Mouse (Mus musculus) limb, embryonic 15.5 days (tissue): ENCODE results near the gene Atp9a. TPM values are rescaled to one million over a fixed set of nuclear protein-coding genes. Genes with fewer than 3 reads are reported as not detected.

Experiments used
- ATAC-seq: fragments of 200-750 bp; cut with Nextera tagmentation; 2 replicates; pipeline ENCODE4 v1.8.0; 2017; ENCODE audit warnings: low read depth, moderate TSS enrichment; ENCODE audit not compliant: insufficient number of reproducible peaks, low FRiP score, low TSS enrichment
- H3K27ac ChIP-seq: fragments of 300-500 bp; sonication (generic); 2 replicates; pipeline ENCODE4 v1.5.1; 2015; ENCODE audit warnings: moderate library complexity, mild to moderate bottlenecking, inconsistent platforms
- H3K27me3 ChIP-seq: fragments of 300-500 bp; sonication (generic); 2 replicates; pipeline ENCODE4 v1.6.1; 2015; ENCODE audit warnings: inconsistent platforms
- H3K36me3 ChIP-seq: fragments of 300-500 bp; sonication (generic); 2 replicates; pipeline ENCODE4 v1.6.1; 2015; ENCODE audit warnings: inconsistent platforms
- H3K4me1 ChIP-seq: fragments of 300-500 bp; sonication (generic); 2 replicates; pipeline ENCODE4 v1.6.1; 2015; ENCODE audit warnings: inconsistent platforms
- H3K4me2 ChIP-seq: fragments of 300-500 bp; sonication (generic); 2 replicates; pipeline ENCODE4 v1.6.1; 2015; ENCODE audit warnings: mild to moderate bottlenecking, inconsistent platforms
- H3K4me3 ChIP-seq: fragments of 300-500 bp; sonication (generic); 2 replicates; pipeline ENCODE4 v1.5.1; 2015; ENCODE audit warnings: mild to moderate bottlenecking, inconsistent platforms
- H3K9ac ChIP-seq: fragments of 300-500 bp; sonication (generic); 2 replicates; pipeline ENCODE4 v1.6.1; 2015; ENCODE audit warnings: inconsistent platforms
- H3K9me3 ChIP-seq: fragments of 300-500 bp; sonication (generic); 2 replicates; pipeline ENCODE4 v1.6.1; 2016; ENCODE audit warnings: inconsistent platforms
- WGBS: fragments of 180-500 bp; shearing (Covaris S2); methylation state at CpG from one replicate; pipeline ENCODE4 v1.1.7; 2015; 5-methylcytosine and 5-hydroxymethylcytosine counted together
- polyA plus RNA-seq: library from polyadenylated mRNA; unstranded; fragments of >200 nt; fragmentation: Nextera tagmentation; extraction: Ambion mirVana; gene quantifications from 2 replicates; pipeline ENCODE4 v1.2.1, GENCODE M21; 2015

The Atp9a gene
- polyA plus RNA-seq, 1 experiment from 2014 or later, result 24.6 TPM

DNA sequence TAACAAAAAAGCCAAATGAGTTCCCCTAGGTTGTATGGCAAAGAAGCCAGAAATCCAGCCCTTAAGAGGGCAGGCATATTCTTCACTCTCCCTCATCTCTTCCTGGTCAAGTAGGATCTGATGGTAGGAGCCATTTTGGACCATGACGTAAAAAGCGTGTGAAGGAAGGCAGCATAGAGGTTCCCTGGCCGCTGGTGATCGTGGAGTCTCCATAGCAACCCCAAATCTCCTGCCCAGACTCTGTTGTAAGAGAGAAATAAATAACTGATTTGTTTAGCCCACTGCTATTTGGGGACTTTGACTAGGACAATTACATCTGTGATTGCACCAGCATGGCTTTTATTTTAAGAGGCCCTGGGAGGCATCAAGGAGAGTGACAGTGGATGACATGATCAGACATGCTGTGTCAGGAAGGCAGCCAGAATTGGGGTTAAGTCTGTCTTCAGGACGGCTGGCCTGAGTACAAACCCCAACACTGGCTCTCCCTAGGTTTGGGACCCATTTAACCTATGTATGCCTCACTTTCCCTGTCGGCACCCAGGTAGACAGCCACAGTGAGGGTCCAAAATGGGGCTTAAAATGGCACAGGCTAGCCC, 132.5 kb downstream of the Atp9a start:
- H3K9ac ChIP-seq, result no peak overlapping the region
- H3K4me3 ChIP-seq, result no peak overlapping the region
- no peaks in the 10 kb centered on the region for H3K36me3 ChIP-seq
- no peaks in the 10 kb centered on the region for H3K27me3 ChIP-seq
- no peak overlapping the region for H3K4me2 ChIP-seq
- no peaks in the 10 kb centered on the region for H3K9me3 ChIP-seq
- H3K4me1 ChIP-seq, result peaks cover 64% of the 10 kb centered on the region
- no peak for ATAC-seq
- no peak overlapping the region for H3K27ac ChIP-seq
- 60% methylated on average over 6 of the region's 6 CpGs for WGBS

DNA sequence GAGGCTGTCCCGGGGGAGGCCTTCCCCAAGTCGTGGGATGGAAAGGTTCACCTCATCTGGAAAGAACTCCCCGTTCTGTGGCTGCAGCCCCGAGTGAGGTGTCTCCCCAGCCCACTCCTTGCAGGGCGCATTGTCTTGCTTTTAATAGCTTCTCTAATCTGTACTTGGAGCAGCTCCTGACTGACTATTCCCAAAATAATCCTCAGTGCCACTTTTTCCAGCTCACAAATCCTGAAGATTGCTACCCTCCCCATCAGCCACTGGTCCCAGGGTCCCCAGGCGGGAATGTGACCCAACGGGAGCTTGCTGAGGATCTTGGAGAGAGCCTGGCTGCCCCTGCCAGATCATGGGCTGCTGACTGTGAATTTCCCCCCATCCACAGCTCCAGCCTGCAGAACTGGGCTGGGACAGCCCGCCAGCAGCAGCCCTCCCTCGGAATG, 134.1 kb downstream of the Atp9a start:
- H3K36me3 ChIP-seq, result no peaks in the 10 kb centered on the region
- no peak overlapping the region for H3K4me3 ChIP-seq
- no peak overlapping the region for H3K4me2 ChIP-seq
- no peaks in the 10 kb centered on the region for H3K9me3 ChIP-seq
- no peak for ATAC-seq
- 45% methylated on average over 9 of the region's 9 CpGs for WGBS
- H3K4me1 ChIP-seq, result peaks cover 67% of the 10 kb centered on the region
- no peaks in the 10 kb centered on the region for H3K27me3 ChIP-seq
- peak overlapping the region; percentile 57 for H3K27ac ChIP-seq
- no peak overlapping the region for H3K9ac ChIP-seq

GRCm38 (mm10) chr2:168604655-168605070, 137.5 kb downstream of the Atp9a start:
- Histone ChIP-seq H3K36me3 (no peaks in the 10 kb centered on the region), H3K4me2 (peak overlapping the region; percentile 24; the same call in 1 of the 2 replicates), H3K27ac (peak overlapping the region; percentile 78), H3K9me3 (no peaks in the 10 kb centered on the region), H3K27me3 (peaks cover 16% of the 10 kb centered on the region), H3K4me1 (peaks cover 79% of the 10 kb centered on the region), H3K4me3 (no peak overlapping the region), H3K9ac (no peak overlapping the region)
- WGBS, result 11% methylated on average over 16 of the region's 16 CpGs
- ATAC-seq, result 0 out of 2 replicates have a peak, but pooled peaks have one; percentile 27

DNA sequence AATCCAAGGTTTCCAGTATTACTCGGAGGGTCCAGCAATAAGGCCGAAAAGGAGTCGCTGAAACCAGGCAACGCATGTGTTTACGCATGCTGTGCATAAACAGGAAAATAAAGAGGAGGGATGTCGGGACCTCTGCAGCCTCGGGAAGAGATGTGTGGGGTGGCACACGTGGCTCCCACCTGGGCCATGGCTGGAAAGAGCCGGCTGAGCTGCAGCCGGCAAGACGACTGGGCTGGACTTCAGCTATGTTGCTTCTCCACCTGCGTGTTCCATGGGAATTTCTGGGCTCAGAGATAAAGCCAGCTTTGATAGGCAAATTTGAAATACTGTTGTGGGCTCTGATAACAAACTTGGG, 139.8 kb downstream of the Atp9a start:
- Histone ChIP-seq H3K4me3 (no peak overlapping the region), H3K4me2 (peak overlapping the region; percentile 91; the same call in 1 of the 2 replicates), H3K27ac (peak overlapping the region; percentile 92), H3K27me3 (peaks cover 28% of the 10 kb centered on the region), H3K9ac (no peak overlapping the region), H3K36me3 (no peaks in the 10 kb centered on the region), H3K4me1 (peaks cover 64% of the 10 kb centered on the region), H3K9me3 (no peaks in the 10 kb centered on the region)
- ATAC-seq, result no peak
- WGBS, result 19% methylated on average over 12 of the region's 12 CpGs

GRCm38 (mm10) chr2:168601491-168602386, 140.5 kb downstream of the Atp9a start, which contains the start of gene Nfatc2:
Gene Nfatc2, minus strand, starts transcription at chr2:168601657.
- peak within 1 kb of the TSS; percentile 63 for H3K4me3 ChIP-seq
- peak within 1 kb of the TSS; percentile 92 for H3K27ac ChIP-seq
- no peaks in the 10 kb centered on the region for H3K36me3 ChIP-seq
- H3K9me3 ChIP-seq, result no peaks in the 10 kb centered on the region
- 1% methylated on average over 54 of the region's 56 CpGs for WGBS
- peak within 1 kb of the TSS; percentile 75 for H3K9ac ChIP-seq
- H3K4me1 ChIP-seq, result peaks cover 64% of the 10 kb centered on the region
- peak within 1 kb of the TSS; percentile 91 for H3K4me2 ChIP-seq
- peaks cover 28% of the 10 kb centered on the region for H3K27me3 ChIP-seq
- ATAC-seq, result peak; percentile 77

DNA sequence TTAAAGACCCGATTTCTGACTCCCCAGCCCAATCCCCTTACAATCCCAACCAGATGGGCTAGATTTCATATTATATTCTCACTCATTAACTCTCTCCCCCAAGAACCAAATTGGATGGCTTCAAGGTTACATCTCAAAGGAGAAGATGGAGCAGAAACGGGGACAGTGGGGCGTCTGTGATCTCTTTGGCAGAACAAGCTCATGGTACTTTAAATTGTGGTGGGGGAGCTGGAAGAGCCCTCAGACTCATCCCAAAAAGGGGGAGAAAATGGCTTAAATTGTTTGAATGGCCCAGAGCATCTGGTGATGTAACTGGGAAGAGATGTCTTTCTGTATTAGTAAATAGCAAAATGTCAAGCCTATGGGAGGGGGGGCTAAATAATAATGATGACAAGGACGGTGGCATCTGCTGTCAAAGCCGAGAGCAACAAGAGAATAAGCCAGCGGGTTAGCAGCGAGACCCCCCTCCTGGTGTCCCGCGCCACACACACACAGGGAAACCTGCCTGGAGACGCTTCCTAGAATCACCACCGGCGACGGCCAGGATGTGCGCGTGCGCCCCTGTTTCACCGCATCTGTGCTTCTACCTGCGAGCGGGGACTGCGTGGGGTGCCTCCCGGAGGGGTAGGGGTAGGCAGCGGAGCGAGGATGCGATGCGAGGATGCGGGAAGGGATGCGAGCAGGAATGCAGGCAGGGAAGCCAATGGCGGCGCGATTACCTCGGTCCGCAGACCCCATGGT, 141.3 kb downstream of the Atp9a start:
- H3K4me1 ChIP-seq, result peaks cover 69% of the 10 kb centered on the region
- WGBS, result 2% methylated on average over 32 of the region's 32 CpGs
- no peaks in the 10 kb centered on the region for H3K9me3 ChIP-seq
- H3K36me3 ChIP-seq, result no peaks in the 10 kb centered on the region
- peak overlapping the region; percentile 63 for H3K4me3 ChIP-seq
- H3K4me2 ChIP-seq, result peak overlapping the region; percentile 91
- peaks cover 28% of the 10 kb centered on the region for H3K27me3 ChIP-seq
- peak overlapping the region; percentile 92 for H3K27ac ChIP-seq
- H3K9ac ChIP-seq, result peak overlapping the region; percentile 75
- ATAC-seq, result no peak

DNA sequence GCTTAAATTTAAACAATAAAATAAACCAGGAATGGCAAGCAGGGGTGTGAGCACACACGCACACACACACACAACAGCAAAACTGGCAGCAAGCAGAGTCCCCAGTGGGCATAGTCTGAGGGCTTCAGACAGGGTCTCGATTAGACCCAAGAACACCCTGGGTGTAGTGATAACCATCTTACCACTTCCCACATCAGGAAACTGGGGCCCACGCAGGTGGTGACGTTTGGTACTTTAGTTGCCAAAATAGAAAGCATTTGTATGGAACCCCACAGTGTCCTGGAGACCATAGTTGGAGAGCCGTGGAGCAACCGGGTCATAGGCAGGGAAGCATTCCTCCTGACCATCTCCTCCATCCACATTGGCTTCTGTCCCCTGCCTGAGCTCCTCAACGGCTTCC, 146.5 kb downstream of the Atp9a start:
- H3K4me3 ChIP-seq, result no peak overlapping the region
- WGBS, result 83% methylated on average over 7 of the region's 7 CpGs
- H3K27me3 ChIP-seq, result peaks cover 33% of the 10 kb centered on the region
- H3K36me3 ChIP-seq, result no peaks in the 10 kb centered on the region
- no peak overlapping the region for H3K4me2 ChIP-seq
- no peaks in the 10 kb centered on the region for H3K9me3 ChIP-seq
- H3K9ac ChIP-seq, result no peak overlapping the region
- H3K4me1 ChIP-seq, result peaks cover 26% of the 10 kb centered on the region
- H3K27ac ChIP-seq, result no peak overlapping the region
- ATAC-seq, result no peak

DNA sequence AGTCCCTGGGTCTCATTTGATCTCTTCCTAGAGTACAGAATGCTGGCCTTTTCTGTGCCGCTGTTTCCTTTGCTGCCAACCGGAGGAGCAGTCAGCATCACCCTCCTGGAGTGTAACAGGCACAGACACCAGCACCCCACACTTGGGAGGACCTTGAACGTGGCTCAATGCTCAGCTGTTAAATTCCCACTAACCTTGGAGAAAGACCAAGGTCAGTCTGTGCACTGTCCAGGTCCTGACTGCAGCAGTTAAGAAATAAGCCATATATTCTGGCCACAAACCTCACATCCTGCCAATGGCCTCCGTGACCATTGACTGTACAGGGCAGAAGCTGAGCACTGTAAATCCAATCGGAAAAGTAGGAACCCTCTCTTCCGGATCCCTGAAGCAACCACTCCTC, 148.5 kb downstream of the Atp9a start:
- no peak overlapping the region for H3K4me3 ChIP-seq
- H3K9ac ChIP-seq, result no peak overlapping the region
- WGBS, result 82% methylated on average over 6 of the region's 6 CpGs
- H3K4me2 ChIP-seq, result no peak overlapping the region
- no peak for ATAC-seq
- H3K4me1 ChIP-seq, result peaks cover 33% of the 10 kb centered on the region
- no peak overlapping the region for H3K27ac ChIP-seq
- H3K9me3 ChIP-seq, result no peaks in the 10 kb centered on the region
- no peaks in the 10 kb centered on the region for H3K36me3 ChIP-seq
- H3K27me3 ChIP-seq, result peaks cover 40% of the 10 kb centered on the region

DNA sequence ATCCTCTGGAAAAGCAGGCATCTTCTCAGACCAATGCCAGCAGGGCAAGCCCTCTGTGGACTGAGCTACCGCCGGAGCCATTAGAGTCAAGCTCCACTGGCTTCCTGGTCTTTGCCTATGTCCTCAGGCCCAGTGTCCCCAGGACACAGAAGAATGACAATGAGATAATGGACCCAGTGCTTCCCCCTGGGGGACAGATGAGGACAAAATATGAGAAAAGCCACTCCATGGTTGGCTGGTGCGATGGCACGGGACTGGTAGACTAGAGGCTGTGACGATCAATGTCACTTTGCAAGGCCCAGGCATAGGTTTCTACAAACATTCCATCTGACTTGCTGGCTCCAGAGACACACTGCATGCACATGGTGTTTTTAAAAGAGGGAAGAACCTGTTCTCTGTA, 149.2 kb downstream of the Atp9a start:
- Histone ChIP-seq H3K4me1 (peaks cover 39% of the 10 kb centered on the region), H3K9ac (no peak overlapping the region), H3K9me3 (no peaks in the 10 kb centered on the region), H3K27me3 (peaks cover 35% of the 10 kb centered on the region), H3K4me2 (no peak overlapping the region), H3K4me3 (no peak overlapping the region), H3K36me3 (no peaks in the 10 kb centered on the region), H3K27ac (no peak overlapping the region)
- ATAC-seq, result no peak
- WGBS, result 81% methylated on average over 5 of the region's 5 CpGs

DNA sequence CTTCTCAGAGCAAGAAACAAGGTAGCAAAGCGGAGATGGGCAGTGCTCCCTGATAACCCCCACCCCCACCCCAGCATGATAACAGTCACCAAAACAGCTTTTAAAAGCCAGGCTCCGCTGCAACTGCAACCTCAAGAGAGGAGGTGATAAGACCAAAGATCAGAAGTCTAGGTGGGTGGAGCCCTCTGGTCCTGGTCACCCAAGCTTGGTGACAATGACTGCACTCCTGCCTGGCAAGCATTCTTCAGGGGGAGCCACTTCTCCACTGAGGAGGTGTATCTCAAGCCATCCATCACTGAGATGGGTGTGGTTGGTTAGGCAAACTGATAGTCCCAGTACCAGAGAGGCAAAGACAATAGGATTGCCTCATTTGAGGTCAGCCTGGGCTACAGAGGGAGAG, 151.1 kb downstream of the Atp9a start:
- H3K9ac ChIP-seq, result no peak overlapping the region
- no peak overlapping the region for H3K27ac ChIP-seq
- H3K4me1 ChIP-seq, result peaks cover 42% of the 10 kb centered on the region
- H3K4me2 ChIP-seq, result no peak overlapping the region
- no peak for ATAC-seq
- H3K36me3 ChIP-seq, result no peaks in the 10 kb centered on the region
- H3K4me3 ChIP-seq, result no peak overlapping the region
- no peaks in the 10 kb centered on the region for H3K9me3 ChIP-seq
- H3K27me3 ChIP-seq, result peaks cover 37% of the 10 kb centered on the region
- whole genome bisulfite sequencing, result 77% methylated on average over 2 of the region's 2 CpGs

GRCm38 (mm10) chr2:168590556-168590955, 151.7 kb downstream of the Atp9a start:
- H3K27me3 ChIP-seq, result peaks cover 37% of the 10 kb centered on the region
- H3K4me1 ChIP-seq, result peaks cover 40% of the 10 kb centered on the region
- 32% methylated on average over 10 of the region's 10 CpGs for WGBS
- no peak overlapping the region for H3K9ac ChIP-seq
- H3K4me3 ChIP-seq, result peak overlapping the region; percentile 38
- H3K9me3 ChIP-seq, result no peaks in the 10 kb centered on the region
- no peaks in the 10 kb centered on the region for H3K36me3 ChIP-seq
- peak overlapping the region; percentile 72 for H3K4me2 ChIP-seq
- H3K27ac ChIP-seq, result no peak overlapping the region
- ATAC-seq, result no peak
